ENCODE assay signal across 20 mouse cellular contexts in the genomic region with DNA sequence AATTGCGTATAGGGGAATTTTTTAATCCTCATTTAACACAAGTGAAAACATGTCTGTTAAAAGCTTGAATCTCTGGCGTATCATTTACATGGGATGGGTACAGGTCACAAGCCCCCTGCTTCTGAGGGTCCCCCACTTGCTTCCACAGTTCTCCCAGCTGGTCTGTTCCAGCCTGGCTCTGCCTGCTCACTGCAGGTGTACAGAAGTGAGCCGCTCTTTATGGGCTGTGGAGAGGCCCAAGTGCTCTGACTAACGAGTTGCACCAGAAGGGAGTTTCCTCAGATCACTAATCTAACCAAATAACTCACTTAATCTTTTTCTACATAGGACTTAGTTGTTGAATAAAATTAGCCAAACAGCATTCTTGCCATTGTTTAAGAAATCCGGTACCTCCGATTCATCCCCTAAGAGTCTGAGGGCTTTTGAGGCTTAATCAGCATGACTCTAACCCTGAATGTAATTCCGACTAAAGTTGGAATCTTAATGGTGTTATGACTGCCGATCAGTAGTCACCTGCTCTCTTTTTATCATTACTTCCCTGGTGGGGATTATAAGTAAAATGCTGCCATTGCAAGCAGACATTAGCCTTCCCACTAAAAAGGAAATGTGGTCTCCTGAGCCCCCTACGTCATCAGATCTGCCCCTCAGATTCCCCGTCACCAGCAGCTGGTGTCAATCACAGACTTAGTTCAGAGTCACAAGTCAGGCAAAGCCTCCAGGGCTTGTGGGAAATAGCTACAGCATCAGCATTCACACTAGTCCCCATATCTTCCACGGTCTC. TPM values are rescaled to one million over a fixed set of nuclear protein-coding genes. Genes with fewer than 3 reads are reported as not detected.
DNase-seq lines count a peak whose midpoint lies in the region; ATAC-seq lines count a peak whose summit lies in the region.
"Had no signal": no experiment of that assay in that cellular context is flagged by ENCODE, and none has a peak within 500 bp of the region (broad histone marks: within the 10 kb centered on the region; RNA-seq: fewer than 3 reads in every experiment).

No protein-coding gene starts in this region.

- H3K36me3 ChIP-seq in kidney, embryonic 14.5 days (ENCODE audit: control insufficient read depth, insufficient read depth, low read length), result no peaks in the 10 kb centered on the region
- H3K36me3 ChIP-seq in embryonic facial prominence, embryonic 14.5 days (ENCODE audit: control insufficient read depth, insufficient read depth, low read length), result no peaks in the 10 kb centered on the region
- no peaks in the 10 kb centered on the region for H3K36me3 ChIP-seq in midbrain, embryonic 15.5 days (replicated peaks)
- H3K36me3 ChIP-seq: heart, embryonic 15.5 days; hindbrain, embryonic 12.5 days; intestine, embryonic 15.5 days; neural tube, embryonic 12.5 days had no signal

- no peak overlapping the region for H3K4me3 ChIP-seq in kidney, embryonic 14.5 days (ENCODE audit: low read length)
- no peak overlapping the region for H3K4me3 ChIP-seq in embryonic facial prominence, embryonic 14.5 days (ENCODE audit: low read depth, low read length)
- no peak overlapping the region for H3K4me3 ChIP-seq in midbrain, embryonic 15.5 days
- H3K4me3 ChIP-seq: heart, embryonic 15.5 days; hindbrain, embryonic 12.5 days; intestine, embryonic 15.5 days; neural tube, embryonic 12.5 days had no signal

- H3K27me3 ChIP-seq in kidney, embryonic 14.5 days (ENCODE audit: control insufficient read depth, insufficient read depth, low read length), result no peaks in the 10 kb centered on the region
- H3K27me3 ChIP-seq in embryonic facial prominence, embryonic 14.5 days (replicated peaks; ENCODE audit: control insufficient read depth, insufficient read depth, low read length), result no peaks in the 10 kb centered on the region
- H3K27me3 ChIP-seq in midbrain, embryonic 15.5 days (replicated peaks), result no peaks in the 10 kb centered on the region
- H3K27me3 ChIP-seq: heart, embryonic 15.5 days; hindbrain, embryonic 12.5 days; intestine, embryonic 15.5 days; neural tube, embryonic 12.5 days had no signal

- peak; percentile 16 for DNase-seq in kidney, postnatal 10 days
- DNase-seq in embryonic facial prominence, embryonic 14.5 days (ENCODE audit: low spot score), result peak; percentile 73
- peak; percentile 14 for DNase-seq in gonadal fat pad, adult 2 months (ENCODE audit: low read depth)
- DNase-seq in thymus, adult 18-20 months, result no peak
- DNase-seq in gastrocnemius, postnatal 25 days, result no peak
- DNase-seq in adrenal gland, postnatal 10 days, result no peak
- DNase-seq: adrenal gland, postnatal 14 days; cerebellum, adult 9-11 months; layer of hippocampus, adult 9-11 months; lung, postnatal 10 days had no signal

- no peak overlapping the region for H3K4me2 ChIP-seq in kidney, embryonic 14.5 days (replicated peaks; ENCODE audit: low read depth, low read length)
- H3K4me2 ChIP-seq in embryonic facial prominence, embryonic 14.5 days (ENCODE audit: low read depth, low read length), result no peak overlapping the region
- no peak overlapping the region for H3K4me2 ChIP-seq in midbrain, embryonic 15.5 days
- H3K4me2 ChIP-seq: heart, embryonic 15.5 days; hindbrain, embryonic 12.5 days; intestine, embryonic 15.5 days; neural tube, embryonic 12.5 days had no signal

- ATAC-seq in kidney, embryonic 14.5 days (ENCODE audit: low FRiP score, low TSS enrichment), result no peak
- ATAC-seq in embryonic facial prominence, embryonic 14.5 days (ENCODE audit: low read depth), result peak; percentile 79
- peak; percentile 50; the same call in 1 of the 2 replicates for ATAC-seq in midbrain, embryonic 15.5 days (replicated peaks)
- ATAC-seq: intestine, embryonic 15.5 days had no signal

- H3K9ac ChIP-seq in kidney, embryonic 14.5 days (ENCODE audit: low read depth, low read length), result no peak overlapping the region
- H3K9ac ChIP-seq in embryonic facial prominence, embryonic 14.5 days (ENCODE audit: low read depth, low read length), result no peak overlapping the region
- H3K9ac ChIP-seq in midbrain, embryonic 15.5 days, result no peak overlapping the region
- H3K9ac ChIP-seq: heart, embryonic 15.5 days; hindbrain, embryonic 12.5 days; intestine, embryonic 15.5 days; liver, embryonic 14.5 days; neural tube, embryonic 12.5 days had no signal

- H3K27ac ChIP-seq in kidney, embryonic 14.5 days (ENCODE audit: low read depth, low read length), result no peak overlapping the region
- H3K27ac ChIP-seq in embryonic facial prominence, embryonic 14.5 days (replicated peaks; ENCODE audit: low read depth, low read length), result no peak overlapping the region
- H3K27ac ChIP-seq in midbrain, embryonic 15.5 days, result no peak overlapping the region
- H3K27ac ChIP-seq: heart, embryonic 15.5 days; hindbrain, embryonic 12.5 days; intestine, embryonic 15.5 days; kidney, postnatal 0 days; liver, embryonic 14.5 days; neural tube, embryonic 12.5 days had no signal

- H3K4me1 ChIP-seq in kidney, embryonic 14.5 days (ENCODE audit: control insufficient read depth, insufficient read depth, low read length), result no peaks in the 10 kb centered on the region
- peaks cover 7% of the 10 kb centered on the region; the same call in 1 of the 2 replicates for H3K4me1 ChIP-seq in embryonic facial prominence, embryonic 14.5 days (ENCODE audit: control insufficient read depth, insufficient read depth, low read length)
- no peaks in the 10 kb centered on the region for H3K4me1 ChIP-seq in midbrain, embryonic 15.5 days
- H3K4me1 ChIP-seq: heart, embryonic 15.5 days; hindbrain, embryonic 12.5 days; intestine, embryonic 15.5 days; neural tube, embryonic 12.5 days had no signal

- WGBS in kidney, embryonic 14.5 days, result 59% methylated on average over 11 of the region's 11 CpGs
- WGBS in embryonic facial prominence, embryonic 14.5 days, result 45% methylated on average over 11 of the region's 11 CpGs
- WGBS in midbrain, embryonic 15.5 days, result 27% methylated on average over 11 of the region's 11 CpGs

- no peaks in the 10 kb centered on the region for H3K9me3 ChIP-seq in kidney, embryonic 14.5 days (ENCODE audit: control insufficient read depth, low read length)
- H3K9me3 ChIP-seq in embryonic facial prominence, embryonic 14.5 days (ENCODE audit: control insufficient read depth, low read length), result no peaks in the 10 kb centered on the region
- no peaks in the 10 kb centered on the region for H3K9me3 ChIP-seq in midbrain, embryonic 15.5 days
- H3K9me3 ChIP-seq: heart, embryonic 15.5 days; hindbrain, embryonic 12.5 days; intestine, embryonic 15.5 days; neural tube, embryonic 12.5 days had no signal

RNA-seq across cellular contexts. Expression of a gene that starts 48.4 kb away (rescaled TPM):
- 1.5 and 1.6 TPM in 2 replicates for polyA plus RNA-seq in kidney, embryonic 14.5 days (2014; fragmentation: Nextera tagmentation; extraction: Ambion mirVana)
- 10.2 and 13.5 TPM in 2 replicates for polyA plus RNA-seq in embryonic facial prominence, embryonic 14.5 days (2014; fragmentation: Nextera tagmentation; extraction: Ambion mirVana)
- polyA plus RNA-seq in gonadal fat pad, adult 2 months (2012; rRNA removed), result 1.2 and 1.3 TPM in 2 replicates
- polyA plus RNA-seq in midbrain, embryonic 15.5 days (2015; fragmentation: Nextera tagmentation; extraction: Ambion mirVana), result 1.3 and 2.9 TPM in 2 replicates
- 10 to 100 TPM in 1 of 2 experiments, 1 to 10 TPM in 1; 3.4 to 10.3 TPM for total RNA-seq in gastrocnemius, postnatal 25 days (2021)
- 1 to 10 TPM; 4.7 to 5.1 TPM for total RNA-seq in adrenal gland, postnatal 10 days (2021)
- total RNA-seq: granulocyte monocyte progenitor cell, adult 5-6 weeks; megakaryocyte-erythroid progenitor cell, adult 5-6 weeks had no signal

Comparison
In these comparisons a context has a peak if more than half of its experiments do, and no peak if none do; other contexts are left out.
1. DNase-seq: peak in kidney, postnatal 10 days (single experiment), embryonic facial prominence, embryonic 14.5 days (single experiment) and gonadal fat pad, adult 2 months (single experiment); none in thymus, adult 18-20 months (0 of 2), gastrocnemius, postnatal 25 days (single experiment) and adrenal gland, postnatal 10 days (single experiment).